Mouse (Mus musculus): Measurements from ENCODE around the gene Acvr1.

Gene Acvr1

GRCm38 (mm10) chr2:58597556-58597955 lies 30.6 kb upstream of the Acvr1 start:
- Histone ChIP-seq H3K36me3 (ENCODE audit: insufficient read depth, low read length) (no peaks in the 10 kb centered on the region), H3K27me3 (ENCODE audit: insufficient read depth, low read length) (0 out of 2 replicates have a peak, but pooled peaks cover 2% of the 10 kb centered on the region), H3K9me3 (ENCODE audit: low read length) (no peaks in the 10 kb centered on the region), H3K4me3 (replicated peaks; ENCODE audit: low read length) (no peak overlapping the region), H3K4me1 (replicated peaks; ENCODE audit: low read depth, low read length) (peaks cover 16% of the 10 kb centered on the region)
- no peak for TF ChIP-seq CTCF (conservative IDR thresholded peaks at IDR 0.05; ENCODE audit: low read length)
- no peak for TF ChIP-seq NANOG (IDR thresholded peaks at IDR 0.05; ENCODE audit: borderline replicate concordance, low read length)
- TF ChIP-seq POU5F1 (IDR thresholded peaks at IDR 0.05; ENCODE audit: borderline replicate concordance, low read length): no peak

- Histone ChIP-seq H3K36me3 (ENCODE audit: insufficient read depth, low read length) (no peaks in the 10 kb centered on the region), H3K9me3 (ENCODE audit: low read length) (no peaks in the 10 kb centered on the region), H3K4me3 (replicated peaks; ENCODE audit: low read length) (peak overlapping the region; percentile 41; the same call in 1 of the 2 replicates), H3K27me3 (ENCODE audit: insufficient read depth, low read length) (0 out of 2 replicates have a peak, but pooled peaks cover 2% of the 10 kb centered on the region), H3K4me1 (replicated peaks; ENCODE audit: low read depth, low read length) (peaks cover 16% of the 10 kb centered on the region)
- TF ChIP-seq POU5F1 (IDR thresholded peaks at IDR 0.05; ENCODE audit: borderline replicate concordance, low read length) (no peak), CTCF (conservative IDR thresholded peaks at IDR 0.05; ENCODE audit: low read length) (no peak), NANOG (IDR thresholded peaks at IDR 0.05; ENCODE audit: borderline replicate concordance, low read length) (no peak)
Measured at GRCm38 (mm10) chr2:58596774-58597342, 29.9 kb upstream of the Acvr1 start.

GRCm38 (mm10) chr2:58595350-58595749 lies 28.4 kb upstream of the Acvr1 start:
- no peaks in the 10 kb centered on the region for H3K36me3 ChIP-seq (ENCODE audit: insufficient read depth, low read length)
- H3K9me3 ChIP-seq (ENCODE audit: low read length): no peaks in the 10 kb centered on the region
- H3K27me3 ChIP-seq (ENCODE audit: insufficient read depth, low read length): 0 out of 2 replicates have a peak, but pooled peaks cover 2% of the 10 kb centered on the region
- TF ChIP-seq NANOG (IDR thresholded peaks at IDR 0.05; ENCODE audit: borderline replicate concordance, low read length) (no peak), POU5F1 (IDR thresholded peaks at IDR 0.05; ENCODE audit: borderline replicate concordance, low read length) (no peak), CTCF (conservative IDR thresholded peaks at IDR 0.05; ENCODE audit: low read length) (no peak)
- H3K4me3 ChIP-seq (replicated peaks; ENCODE audit: low read length): no peak overlapping the region
- peaks cover 16% of the 10 kb centered on the region for H3K4me1 ChIP-seq (replicated peaks; ENCODE audit: low read depth, low read length)

- no peak for TF ChIP-seq NANOG (IDR thresholded peaks at IDR 0.05; ENCODE audit: borderline replicate concordance, low read length)
- no peak for TF ChIP-seq CTCF (conservative IDR thresholded peaks at IDR 0.05; ENCODE audit: low read length)
- no peak for TF ChIP-seq POU5F1 (IDR thresholded peaks at IDR 0.05; ENCODE audit: borderline replicate concordance, low read length)
- Histone ChIP-seq H3K27me3 (ENCODE audit: insufficient read depth, low read length) (no peaks in the 10 kb centered on the region), H3K4me1 (replicated peaks; ENCODE audit: low read depth, low read length) (peaks cover 17% of the 10 kb centered on the region; the same call in 1 of the 2 replicates), H3K4me3 (replicated peaks; ENCODE audit: low read length) (no peak overlapping the region), H3K36me3 (ENCODE audit: insufficient read depth, low read length) (no peaks in the 10 kb centered on the region), H3K9me3 (ENCODE audit: low read length) (no peaks in the 10 kb centered on the region)
Measured at GRCm38 (mm10) chr2:58590055-58590454, 23.1 kb upstream of the Acvr1 start.

GRCm38 (mm10) chr2:58589637-58590036 lies 22.7 kb upstream of the Acvr1 start:
- Histone ChIP-seq H3K4me3 (replicated peaks; ENCODE audit: low read length) (no peak overlapping the region), H3K4me1 (replicated peaks; ENCODE audit: low read depth, low read length) (peaks cover 19% of the 10 kb centered on the region; the same call in 1 of the 2 replicates), H3K36me3 (ENCODE audit: insufficient read depth, low read length) (no peaks in the 10 kb centered on the region), H3K27me3 (ENCODE audit: insufficient read depth, low read length) (peaks cover 2% of the 10 kb centered on the region; the same call in 1 of the 2 replicates), H3K9me3 (ENCODE audit: low read length) (no peaks in the 10 kb centered on the region)
- TF ChIP-seq CTCF (conservative IDR thresholded peaks at IDR 0.05; ENCODE audit: low read length) (no peak), NANOG (IDR thresholded peaks at IDR 0.05; ENCODE audit: borderline replicate concordance, low read length) (no peak), POU5F1 (IDR thresholded peaks at IDR 0.05; ENCODE audit: borderline replicate concordance, low read length) (no peak)

GRCm38 (mm10) chr2:58586311-58586710 lies 19.4 kb upstream of the Acvr1 start:
- peaks cover 2% of the 10 kb centered on the region; the same call in 1 of the 2 replicates for H3K27me3 ChIP-seq (ENCODE audit: insufficient read depth, low read length)
- H3K4me3 ChIP-seq (replicated peaks; ENCODE audit: low read length): peak overlapping the region; percentile 66
- no peak for TF ChIP-seq CTCF (conservative IDR thresholded peaks at IDR 0.05; ENCODE audit: low read length)
- no peak for TF ChIP-seq POU5F1 (IDR thresholded peaks at IDR 0.05; ENCODE audit: borderline replicate concordance, low read length)
- TF ChIP-seq NANOG (IDR thresholded peaks at IDR 0.05; ENCODE audit: borderline replicate concordance, low read length): no peak
- H3K36me3 ChIP-seq (ENCODE audit: insufficient read depth, low read length): no peaks in the 10 kb centered on the region
- H3K9me3 ChIP-seq (ENCODE audit: low read length): no peaks in the 10 kb centered on the region
- H3K4me1 ChIP-seq (replicated peaks; ENCODE audit: low read depth, low read length): peaks cover 23% of the 10 kb centered on the region; the same call in 1 of the 2 replicates

GRCm38 (mm10) chr2:58574167-58574566 lies 7.2 kb upstream of the Acvr1 start:
- H3K9me3 ChIP-seq (ENCODE audit: low read length): no peaks in the 10 kb centered on the region
- H3K4me3 ChIP-seq (replicated peaks; ENCODE audit: low read length): no peak overlapping the region
- peaks cover 2% of the 10 kb centered on the region for H3K4me1 ChIP-seq (replicated peaks; ENCODE audit: low read depth, low read length)
- no peaks in the 10 kb centered on the region for H3K36me3 ChIP-seq (ENCODE audit: insufficient read depth, low read length)
- TF ChIP-seq CTCF (conservative IDR thresholded peaks at IDR 0.05; ENCODE audit: low read length) (no peak), NANOG (IDR thresholded peaks at IDR 0.05; ENCODE audit: borderline replicate concordance, low read length) (no peak), POU5F1 (IDR thresholded peaks at IDR 0.05; ENCODE audit: borderline replicate concordance, low read length) (no peak)
- no peaks in the 10 kb centered on the region for H3K27me3 ChIP-seq (ENCODE audit: insufficient read depth, low read length)

GRCm38 (mm10) chr2:58568841-58569645 lies 2.1 kb upstream of the Acvr1 start:
- no peak for TF ChIP-seq CTCF (conservative IDR thresholded peaks at IDR 0.05; ENCODE audit: low read length)
- peak; percentile 8; the same call in 1 of the 2 replicates for TF ChIP-seq NANOG (IDR thresholded peaks at IDR 0.05; ENCODE audit: borderline replicate concordance, low read length)
- Histone ChIP-seq H3K36me3 (ENCODE audit: insufficient read depth, low read length) (no peaks in the 10 kb centered on the region), H3K4me3 (replicated peaks; ENCODE audit: low read length) (no peak overlapping the region), H3K9me3 (ENCODE audit: low read length) (no peaks in the 10 kb centered on the region), H3K27me3 (ENCODE audit: insufficient read depth, low read length) (peaks cover 21% of the 10 kb centered on the region), H3K4me1 (replicated peaks; ENCODE audit: low read depth, low read length) (peaks cover 31% of the 10 kb centered on the region)
